Mouse (Mus musculus) stomach, postnatal 0 days (tissue): ENCODE measurements around the gene Olfr588-ps1.

Source experiments
- CTCF ChIP-seq: IDR thresholded peaks from 2 replicates; pipeline ENCODE4 v1.5.1; 2016; ENCODE audit warnings: antibody characterized with exemption, low read depth, mild to moderate bottlenecking, moderate library complexity
- EP300 ChIP-seq: optimal IDR thresholded peaks from 2 replicates; pipeline ENCODE3; 2016; ENCODE audit warnings: antibody characterized with exemption

DNA sequence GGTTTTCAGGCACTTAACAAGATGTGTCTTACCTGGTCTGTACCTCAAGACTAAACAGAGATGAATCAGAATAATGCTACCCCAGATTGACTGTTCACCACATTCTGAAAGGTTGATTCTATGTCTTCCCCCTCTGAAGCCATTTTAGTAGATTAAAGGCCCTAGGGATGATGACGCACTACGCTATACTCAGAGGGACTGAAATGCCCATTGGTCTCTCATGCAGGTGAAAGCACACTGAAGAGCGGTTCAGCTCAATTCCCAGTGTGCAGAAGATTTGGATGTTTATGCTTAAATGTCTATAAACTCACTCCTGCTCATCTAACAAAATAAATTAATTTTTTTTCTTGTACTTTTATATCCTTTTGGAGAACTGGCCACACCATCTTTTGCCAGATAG, 15.1 kb upstream of the Olfr588-ps1 start, which contains the start of gene Olfr586:
- no peak for TF ChIP-seq CTCF
- TF ChIP-seq EP300, result no peak
